Mouse (Mus musculus): Measurements from ENCODE around the gene Clmp.
"Not testable (repeated sequence)": the region's sequence is repeated elsewhere in the genome, so short reads cannot be mapped to it uniquely, and the experiment has no call there.

Gene Clmp

DNA sequence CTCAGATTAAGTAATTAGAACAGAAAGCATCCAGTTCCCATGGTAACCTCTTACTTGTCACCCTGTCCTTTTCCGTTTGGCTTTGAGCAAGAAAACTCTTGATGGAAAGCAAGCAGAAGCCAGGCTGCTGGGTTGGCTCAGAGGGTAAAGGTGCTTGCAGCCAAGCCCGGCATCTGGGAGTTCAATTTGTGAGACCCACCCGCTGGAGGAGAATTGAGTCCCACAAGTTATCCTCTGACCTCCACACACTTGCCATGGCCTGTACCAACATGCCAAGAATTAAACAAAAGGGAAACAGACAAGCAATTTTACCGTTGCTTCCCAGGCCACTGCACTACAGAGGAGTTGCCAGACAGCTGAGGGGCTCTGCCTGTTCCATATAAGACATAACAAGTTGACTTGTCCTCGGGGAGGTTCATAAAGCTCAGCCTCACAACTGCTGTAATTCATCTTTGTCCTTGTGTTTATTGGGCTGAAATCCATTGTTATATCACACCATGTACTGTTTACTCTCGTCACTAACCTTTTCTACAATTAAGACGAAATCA is 80.4 kb downstream of the Clmp start:
- Histone ChIP-seq H3K36me3 (ENCODE audit: control insufficient read depth, insufficient read depth, low read length, poor library complexity, severe bottlenecking) (no peaks in the 10 kb centered on the region), H3K27me3 (ENCODE audit: control insufficient read depth, insufficient read depth, low read length, poor library complexity, severe bottlenecking) (no peaks in the 10 kb centered on the region)
- no peak for DNase-seq (ENCODE audit: low read depth, low spot score)

DNA sequence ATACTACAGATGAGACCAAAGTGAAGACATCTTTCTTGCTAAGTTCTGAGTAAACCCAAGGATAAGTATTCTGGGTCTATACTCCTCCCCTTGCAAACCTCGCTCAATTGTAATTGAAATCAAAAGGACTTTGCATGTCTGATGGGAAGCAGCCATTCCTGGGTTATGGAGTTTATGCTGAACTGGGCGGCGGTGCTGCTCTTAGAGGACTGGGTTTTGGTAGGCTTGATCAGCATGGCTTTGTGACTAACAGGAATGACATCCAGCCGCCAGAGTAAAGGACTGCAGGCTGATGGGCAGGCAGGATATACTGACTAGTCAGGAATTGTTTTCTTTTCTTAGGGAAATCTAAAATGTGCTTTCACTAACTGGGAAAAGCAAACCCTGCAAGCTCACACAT is 82.2 kb downstream of the Clmp start:
- DNase-seq (ENCODE audit: low read depth, low spot score), result no peak
- Histone ChIP-seq H3K36me3 (ENCODE audit: control insufficient read depth, insufficient read depth, low read length, poor library complexity, severe bottlenecking) (no peaks in the 10 kb centered on the region), H3K27me3 (ENCODE audit: control insufficient read depth, insufficient read depth, low read length, poor library complexity, severe bottlenecking) (no peaks in the 10 kb centered on the region)

DNA sequence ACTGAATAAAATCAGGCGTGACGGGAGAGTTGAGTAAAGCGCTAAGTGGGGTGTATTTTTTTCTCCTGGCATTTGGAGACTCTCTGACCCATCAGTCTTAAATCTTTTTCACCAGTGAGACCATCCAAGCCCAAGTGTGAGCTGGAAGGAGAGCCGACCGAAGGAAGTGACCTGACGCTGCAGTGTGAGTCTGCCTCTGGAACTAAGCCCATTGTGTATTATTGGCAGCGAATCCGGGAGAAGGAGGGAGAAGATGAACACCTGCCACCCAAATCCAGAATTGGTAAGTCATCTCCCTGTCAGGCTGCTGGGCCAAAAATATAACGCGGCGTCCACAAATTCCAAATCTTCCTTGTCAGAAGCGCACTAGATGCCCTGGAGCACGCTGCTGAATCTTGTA is 86.5 kb downstream of the Clmp start:
- no peaks in the 10 kb centered on the region for H3K27me3 ChIP-seq (ENCODE audit: control insufficient read depth, insufficient read depth, low read length, poor library complexity, severe bottlenecking)
- no peak for DNase-seq (ENCODE audit: low read depth, low spot score)
- no peaks in the 10 kb centered on the region for H3K36me3 ChIP-seq (ENCODE audit: control insufficient read depth, insufficient read depth, low read length, poor library complexity, severe bottlenecking)

DNA sequence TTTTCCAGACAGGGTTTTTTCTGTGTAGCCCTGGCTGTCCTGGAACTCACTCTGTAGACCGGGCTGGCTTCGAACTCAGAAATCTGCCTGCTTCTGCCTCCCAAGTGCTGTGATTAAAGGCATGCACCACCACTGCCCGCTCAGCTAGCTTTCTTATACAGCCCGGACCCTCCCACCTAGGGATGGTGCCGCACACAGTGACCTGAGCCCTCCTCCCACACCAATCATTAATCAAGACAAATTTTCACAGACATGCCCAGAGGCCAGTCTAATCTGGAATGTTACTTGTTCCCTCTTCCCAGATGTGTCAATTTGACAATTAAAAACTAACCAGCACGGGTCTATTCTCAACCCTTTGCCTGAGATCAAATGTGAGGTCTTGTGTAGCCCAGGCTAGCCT is 87.4 kb downstream of the Clmp start:
- H3K36me3 ChIP-seq (ENCODE audit: control insufficient read depth, insufficient read depth, low read length, poor library complexity, severe bottlenecking); H3K27me3 ChIP-seq (ENCODE audit: control insufficient read depth, insufficient read depth, low read length, poor library complexity, severe bottlenecking); DNase-seq (ENCODE audit: low read depth, low spot score): not testable (repeated sequence)

DNA sequence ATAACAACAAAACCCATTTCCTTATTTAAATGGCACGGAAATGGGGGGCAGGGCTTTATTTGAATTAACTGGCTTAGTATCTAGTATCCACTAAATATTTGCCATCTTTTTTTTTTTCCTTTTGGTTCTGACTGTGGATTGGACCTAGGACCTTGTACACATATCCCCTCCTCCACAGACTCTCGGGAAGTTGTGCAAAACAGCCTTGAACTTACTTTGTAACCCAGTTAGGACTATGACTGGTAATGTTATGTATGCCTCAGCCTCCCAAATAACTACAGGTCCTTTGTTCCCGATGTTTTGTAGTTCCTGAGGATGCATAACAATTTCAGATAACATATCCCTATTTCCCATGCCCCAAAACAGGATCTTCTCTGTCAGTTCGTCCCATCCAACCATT is 88.1 kb downstream of the Clmp start:
- H3K27me3 ChIP-seq (ENCODE audit: control insufficient read depth, insufficient read depth, low read length, poor library complexity, severe bottlenecking), result no peaks in the 10 kb centered on the region
- DNase-seq (ENCODE audit: low read depth, low spot score), result no peak
- H3K36me3 ChIP-seq (ENCODE audit: control insufficient read depth, insufficient read depth, low read length, poor library complexity, severe bottlenecking), result no peaks in the 10 kb centered on the region

DNA sequence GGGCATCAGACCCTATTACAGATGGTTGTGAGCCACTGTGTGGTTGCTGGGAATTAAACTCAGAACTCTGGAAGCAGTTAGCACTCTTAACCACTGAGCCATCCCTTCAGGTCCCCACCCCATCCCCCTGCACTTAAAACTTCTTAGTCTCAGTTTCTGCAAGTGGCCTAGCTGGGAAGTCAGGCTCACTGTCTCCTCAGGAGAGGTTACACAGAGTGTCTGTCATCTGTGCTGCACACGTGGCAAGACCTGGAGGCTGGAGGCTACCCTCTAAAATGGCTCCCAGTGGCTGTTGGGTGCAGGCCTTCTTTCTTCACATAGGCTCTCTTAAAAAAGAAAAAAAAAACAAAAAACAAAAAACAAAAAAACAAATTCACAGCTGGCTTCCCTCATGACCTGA is 90.3 kb downstream of the Clmp start:
- H3K36me3 ChIP-seq (ENCODE audit: control insufficient read depth, insufficient read depth, low read length, poor library complexity, severe bottlenecking), result no peaks in the 10 kb centered on the region
- no peaks in the 10 kb centered on the region for H3K27me3 ChIP-seq (ENCODE audit: control insufficient read depth, insufficient read depth, low read length, poor library complexity, severe bottlenecking)
- no peak for DNase-seq (ENCODE audit: low read depth, low spot score)

DNA sequence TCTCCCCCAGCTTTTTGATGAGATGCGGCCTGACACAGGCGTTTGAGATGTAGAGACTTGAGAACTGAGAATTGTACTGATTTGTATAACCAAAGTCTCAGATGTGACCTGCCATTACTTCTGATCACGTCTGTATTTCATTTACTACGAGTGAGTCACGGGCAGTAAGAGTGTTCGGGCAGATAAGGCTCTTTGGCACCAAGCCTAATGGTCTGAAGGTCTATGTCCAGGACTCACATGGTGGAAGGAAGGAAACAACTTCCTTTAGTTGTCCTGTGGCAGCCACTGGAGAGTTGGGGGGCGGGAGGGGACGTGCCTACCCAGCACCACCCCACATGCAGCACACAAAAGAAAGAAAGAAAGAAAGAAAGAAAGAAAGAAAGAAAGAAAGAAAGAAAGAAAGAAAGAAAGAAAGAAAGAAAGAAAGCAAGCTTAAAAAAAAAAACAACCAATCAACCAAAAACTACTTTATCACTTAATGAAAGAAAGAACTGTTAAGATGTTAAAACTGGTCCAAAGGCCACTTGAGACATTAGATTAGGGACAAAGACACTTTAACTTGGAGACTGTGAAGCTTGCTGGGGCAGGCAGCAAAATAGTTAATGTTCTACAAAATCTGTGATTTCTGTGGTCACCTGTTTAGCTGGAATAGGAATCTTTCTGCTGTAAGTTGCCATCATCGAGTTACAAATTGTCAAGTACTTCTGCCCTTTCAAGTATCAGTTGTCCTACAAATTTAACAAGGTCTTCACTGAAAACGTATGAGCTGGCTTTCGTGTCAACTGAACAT is 90.9 kb downstream of the Clmp start:
- H3K36me3 ChIP-seq (ENCODE audit: control insufficient read depth, insufficient read depth, low read length, poor library complexity, severe bottlenecking), result no peaks in the 10 kb centered on the region
- no peaks in the 10 kb centered on the region for H3K27me3 ChIP-seq (ENCODE audit: control insufficient read depth, insufficient read depth, low read length, poor library complexity, severe bottlenecking)
- no peak for DNase-seq (ENCODE audit: low read depth, low spot score)

DNA sequence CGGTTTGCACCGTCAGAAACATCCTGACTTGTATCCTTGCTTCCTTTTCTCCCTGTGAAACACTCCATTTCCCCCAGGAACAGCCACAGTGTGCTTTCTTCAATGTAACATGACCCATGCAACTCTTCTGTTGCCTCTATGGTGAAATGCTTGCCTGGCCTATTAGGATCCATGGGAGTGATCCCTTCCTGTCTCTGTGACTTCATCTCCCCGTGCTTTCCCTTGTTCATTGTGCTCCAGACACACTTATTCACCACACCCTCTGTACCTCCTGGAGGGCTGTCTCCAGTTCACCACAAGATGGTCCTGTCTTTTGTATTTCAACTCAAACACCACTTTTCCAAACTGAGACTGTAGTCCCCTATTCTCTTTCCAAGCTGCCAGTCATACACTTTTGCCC is 94.3 kb downstream of the Clmp start:
- no peaks in the 10 kb centered on the region for H3K36me3 ChIP-seq (ENCODE audit: control insufficient read depth, insufficient read depth, low read length, poor library complexity, severe bottlenecking)
- DNase-seq (ENCODE audit: low read depth, low spot score), result no peak
- no peaks in the 10 kb centered on the region for H3K27me3 ChIP-seq (ENCODE audit: control insufficient read depth, insufficient read depth, low read length, poor library complexity, severe bottlenecking)

DNA sequence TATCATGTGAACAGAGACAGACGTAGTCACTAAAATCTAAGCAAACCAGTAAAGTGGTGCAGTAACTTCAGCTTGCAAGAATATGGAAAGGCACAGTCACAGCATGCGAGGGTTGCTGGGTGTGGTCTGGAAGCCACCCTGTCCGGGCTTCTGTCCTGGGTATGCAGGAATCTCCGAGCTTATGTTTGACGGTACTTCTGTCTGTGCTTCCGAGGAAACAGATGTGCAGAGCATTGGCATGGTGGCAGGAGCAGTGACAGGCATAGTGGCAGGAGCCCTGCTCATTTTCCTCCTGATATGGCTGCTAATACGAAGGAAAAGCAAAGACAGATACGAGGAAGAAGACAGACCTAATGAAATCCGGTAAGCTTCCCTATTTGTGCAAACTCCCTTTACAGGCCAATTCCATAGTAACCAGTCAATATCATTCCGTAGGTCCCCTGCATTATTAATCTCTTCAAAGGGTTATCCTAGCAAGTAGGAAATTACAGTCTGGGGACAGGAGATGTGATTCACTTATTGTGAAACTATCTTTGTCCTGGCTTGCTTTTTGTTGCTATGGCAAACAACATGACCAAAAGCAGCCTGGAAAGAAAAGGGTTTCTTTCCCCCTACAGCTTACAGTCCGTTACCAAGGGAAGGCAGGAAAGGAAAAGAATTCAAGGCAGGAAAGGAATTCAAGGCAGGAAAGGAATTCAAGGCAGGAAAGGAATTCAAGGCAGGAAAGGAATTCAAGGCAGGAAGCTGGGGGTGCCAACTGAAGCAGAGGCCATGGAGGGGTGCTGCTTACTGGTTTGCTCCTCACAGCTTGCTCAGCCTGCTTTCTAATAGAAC is 95.3 kb downstream of the Clmp start:
- Histone ChIP-seq H3K27me3 (ENCODE audit: control insufficient read depth, insufficient read depth, low read length, poor library complexity, severe bottlenecking) (no peaks in the 10 kb centered on the region), H3K36me3 (ENCODE audit: control insufficient read depth, insufficient read depth, low read length, poor library complexity, severe bottlenecking) (no peaks in the 10 kb centered on the region)
- DNase-seq (ENCODE audit: low read depth, low spot score), result no peak

DNA sequence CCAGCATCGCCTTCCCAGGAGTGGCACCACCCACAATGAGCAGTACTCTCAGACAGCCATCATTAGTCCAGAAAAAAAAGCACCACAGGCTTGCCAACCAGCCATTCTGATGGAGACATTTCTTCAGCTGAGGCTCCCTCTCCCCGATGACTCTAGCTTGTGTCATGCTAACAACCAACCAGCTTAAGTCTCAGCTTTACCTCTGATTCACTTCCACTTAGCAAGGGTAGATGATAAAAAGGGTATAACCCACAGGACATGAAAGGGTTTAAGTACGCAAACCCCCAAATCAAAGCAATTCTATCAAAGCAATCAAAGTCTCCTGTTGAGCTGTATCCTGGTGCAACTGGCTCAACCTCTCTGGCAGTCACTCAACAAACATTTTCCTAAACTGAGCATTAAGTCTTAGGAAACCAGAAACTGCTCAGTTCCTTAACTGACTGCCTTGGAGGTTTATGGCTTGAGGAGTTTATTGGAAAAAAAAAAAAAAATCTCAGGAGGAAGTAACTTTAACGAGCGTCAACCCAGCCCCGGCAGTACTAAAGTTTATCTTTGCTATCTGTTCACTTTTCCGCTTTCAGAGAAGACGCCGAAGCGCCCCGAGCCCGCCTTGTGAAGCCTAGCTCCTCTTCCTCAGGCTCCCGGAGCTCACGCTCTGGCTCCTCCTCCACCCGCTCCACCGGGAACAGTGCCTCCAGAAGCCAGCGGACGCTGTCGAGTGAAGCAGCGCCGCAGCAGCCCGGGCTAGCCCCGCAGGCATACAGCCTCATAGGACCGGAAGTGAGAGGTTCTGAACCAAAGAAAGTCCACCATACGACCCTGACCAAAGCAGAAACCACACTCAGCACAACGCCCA is 96.2 kb downstream of the Clmp start:
- Histone ChIP-seq H3K36me3 (ENCODE audit: control insufficient read depth, insufficient read depth, low read length, poor library complexity, severe bottlenecking) (no peaks in the 10 kb centered on the region), H3K27me3 (ENCODE audit: control insufficient read depth, insufficient read depth, low read length, poor library complexity, severe bottlenecking) (no peaks in the 10 kb centered on the region)
- peak; percentile 35 for DNase-seq (ENCODE audit: low read depth, low spot score)

DNA sequence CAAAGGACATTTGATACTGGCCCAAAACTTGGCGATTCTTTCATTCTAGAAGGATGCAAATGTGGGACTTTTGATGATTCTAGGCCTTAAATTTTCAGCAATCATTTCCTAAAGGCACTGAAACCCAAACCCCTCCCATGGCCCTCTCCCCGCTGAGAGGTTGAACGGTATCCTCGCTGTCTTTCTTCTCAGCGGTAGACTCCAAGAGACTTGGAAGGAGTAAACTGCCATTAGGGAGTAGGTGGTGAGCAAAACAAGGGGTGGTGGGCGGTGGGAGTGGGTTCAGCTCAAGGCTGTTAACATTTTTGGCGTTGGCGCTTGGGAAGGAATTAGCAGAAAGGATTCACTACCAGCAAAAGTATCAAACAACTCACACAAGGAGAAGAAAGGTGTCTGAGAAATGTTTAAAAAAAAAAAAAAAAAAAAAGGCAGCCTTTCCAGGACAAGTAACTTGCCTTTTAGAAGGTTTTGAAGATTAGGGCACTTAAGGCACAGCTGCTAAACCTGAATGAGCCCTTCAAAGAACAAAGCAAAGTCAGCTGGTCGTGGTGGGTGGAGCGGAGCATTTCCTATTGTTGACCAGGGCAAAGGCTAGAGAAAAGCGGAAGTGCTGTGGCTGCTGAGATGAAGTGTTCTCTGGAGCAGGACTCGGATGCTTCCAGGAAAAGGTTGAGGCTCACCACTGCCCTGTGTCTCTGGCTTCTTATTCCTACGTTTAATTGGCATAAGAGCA is 98.0 kb downstream of the Clmp start:
- H3K36me3 ChIP-seq (ENCODE audit: control insufficient read depth, insufficient read depth, low read length, poor library complexity, severe bottlenecking), result no peaks in the 10 kb centered on the region
- no peaks in the 10 kb centered on the region for H3K27me3 ChIP-seq (ENCODE audit: control insufficient read depth, insufficient read depth, low read length, poor library complexity, severe bottlenecking)
- peak; percentile 76 for DNase-seq (ENCODE audit: low read depth, low spot score)

DNA sequence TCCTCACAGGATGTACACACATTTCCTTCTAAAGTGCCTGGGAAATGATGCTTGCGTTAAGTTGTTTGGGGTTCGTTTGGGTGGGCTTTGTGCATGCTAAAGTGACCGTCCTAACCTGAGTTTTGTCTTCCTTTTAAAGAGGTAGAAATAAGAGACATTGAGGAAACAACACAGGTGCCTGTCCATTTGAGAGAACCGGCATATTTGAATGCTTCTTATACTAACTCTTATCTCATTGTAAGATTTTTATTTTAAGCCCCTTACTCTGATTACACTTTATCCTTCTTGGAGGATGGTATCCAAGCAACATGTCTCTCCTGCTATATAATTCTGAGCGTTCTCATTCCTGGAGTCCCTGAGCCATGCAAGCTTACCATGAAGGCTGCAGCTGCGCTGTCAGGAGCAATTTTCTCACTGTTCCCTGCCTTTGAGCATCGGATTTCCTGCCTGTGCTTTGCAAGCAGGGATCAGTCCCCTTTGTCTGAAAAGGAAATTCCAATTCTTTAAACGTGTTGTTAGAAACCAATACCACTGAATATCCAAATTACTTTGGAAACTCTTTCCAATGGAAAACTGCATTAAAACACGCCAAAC is 98.7 kb downstream of the Clmp start:
- Histone ChIP-seq H3K36me3 (ENCODE audit: control insufficient read depth, insufficient read depth, low read length, poor library complexity, severe bottlenecking) (no peaks in the 10 kb centered on the region), H3K27me3 (ENCODE audit: control insufficient read depth, insufficient read depth, low read length, poor library complexity, severe bottlenecking) (no peaks in the 10 kb centered on the region)
- no peak for DNase-seq (ENCODE audit: low read depth, low spot score)

DNA sequence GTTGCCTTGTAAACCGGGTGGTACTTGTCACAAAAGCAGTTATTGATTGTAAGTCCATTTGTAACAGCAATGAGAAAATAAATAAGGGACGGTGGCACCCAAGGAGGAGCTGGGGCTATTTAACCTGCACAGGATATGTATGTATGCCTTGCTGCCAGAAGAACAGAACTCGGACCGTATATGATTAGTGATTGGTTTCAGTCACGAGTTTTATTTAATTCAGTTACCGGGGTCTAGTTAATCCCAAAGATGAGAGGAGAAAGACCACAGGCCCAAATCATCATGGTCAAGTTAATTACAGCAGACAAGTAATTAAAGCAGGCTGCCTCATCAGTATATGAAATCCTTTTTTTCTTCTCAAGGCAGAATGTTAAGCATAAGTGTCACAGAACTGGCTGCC is 99.7 kb downstream of the Clmp start:
- no peaks in the 10 kb centered on the region for H3K27me3 ChIP-seq (ENCODE audit: control insufficient read depth, insufficient read depth, low read length, poor library complexity, severe bottlenecking)
- DNase-seq (ENCODE audit: low read depth, low spot score), result no peak
- no peaks in the 10 kb centered on the region for H3K36me3 ChIP-seq (ENCODE audit: control insufficient read depth, insufficient read depth, low read length, poor library complexity, severe bottlenecking)

DNA sequence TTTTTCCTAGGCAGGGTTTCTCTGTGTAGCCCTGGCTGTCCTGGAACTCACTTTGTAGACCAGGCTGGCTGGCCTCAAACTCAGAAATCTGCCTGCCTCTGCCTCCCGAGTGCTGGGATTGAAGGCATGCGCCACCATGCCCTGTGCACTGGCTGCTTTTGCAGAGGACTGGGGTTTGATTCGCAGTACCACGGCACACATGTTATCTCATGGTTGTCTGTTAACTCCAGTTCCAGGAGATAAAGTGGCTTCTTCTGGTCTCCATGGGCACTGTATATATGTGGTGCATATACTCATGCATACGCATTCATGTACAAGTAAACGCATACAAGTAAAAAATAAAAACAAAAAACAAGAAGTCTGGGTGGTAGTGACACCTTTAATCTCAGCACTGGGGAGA is 101.1 kb downstream of the Clmp start:
- H3K27me3 ChIP-seq (ENCODE audit: control insufficient read depth, insufficient read depth, low read length, poor library complexity, severe bottlenecking); DNase-seq (ENCODE audit: low read depth, low spot score); H3K36me3 ChIP-seq (ENCODE audit: control insufficient read depth, insufficient read depth, low read length, poor library complexity, severe bottlenecking): not testable (repeated sequence)
